Mouse (Mus musculus): Measurements from ENCODE around the gene Camta1.

DNA sequence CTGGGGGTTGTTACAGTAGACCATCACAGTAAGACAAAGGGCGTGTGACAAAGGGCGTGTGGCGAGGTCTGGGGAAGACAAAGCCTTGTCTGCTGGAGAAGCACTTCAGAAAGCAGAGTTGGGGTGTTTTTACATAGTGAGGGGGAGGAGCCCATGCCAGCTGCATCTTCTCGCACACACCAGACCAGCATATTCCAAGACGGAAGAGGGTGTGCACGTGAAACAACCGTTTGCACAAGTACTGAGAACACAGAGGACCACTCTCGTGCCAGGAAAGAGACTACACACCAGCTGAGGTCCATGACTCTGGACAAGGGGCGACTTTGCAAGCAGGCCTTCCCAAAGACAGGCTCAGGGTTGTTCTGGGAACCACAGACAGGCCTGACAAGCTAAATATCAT lies 306.2 kb downstream of the Camta1 start:
- no peak for TF ChIP-seq CTCF (IDR thresholded peaks at IDR 0.05; ENCODE audit: low read depth, low read length)
- no peak for TF ChIP-seq POLR2A (IDR thresholded peaks at IDR 0.05; ENCODE audit: extremely low read depth, insufficient read depth, low read length)

Measured in liver, adult 2 months (tissue).